Mouse (Mus musculus): ENCODE measurements around the gene Mtf1. TPM values are rescaled to one million over a fixed set of nuclear protein-coding genes. Genes with fewer than 3 reads are reported as not detected.

Gene Mtf1
- 9.1 and 9.8 TPM in 2 replicates for polyA plus RNA-seq (2015; fragmentation: Nextera tagmentation; extraction: Ambion mirVana)

DNA sequence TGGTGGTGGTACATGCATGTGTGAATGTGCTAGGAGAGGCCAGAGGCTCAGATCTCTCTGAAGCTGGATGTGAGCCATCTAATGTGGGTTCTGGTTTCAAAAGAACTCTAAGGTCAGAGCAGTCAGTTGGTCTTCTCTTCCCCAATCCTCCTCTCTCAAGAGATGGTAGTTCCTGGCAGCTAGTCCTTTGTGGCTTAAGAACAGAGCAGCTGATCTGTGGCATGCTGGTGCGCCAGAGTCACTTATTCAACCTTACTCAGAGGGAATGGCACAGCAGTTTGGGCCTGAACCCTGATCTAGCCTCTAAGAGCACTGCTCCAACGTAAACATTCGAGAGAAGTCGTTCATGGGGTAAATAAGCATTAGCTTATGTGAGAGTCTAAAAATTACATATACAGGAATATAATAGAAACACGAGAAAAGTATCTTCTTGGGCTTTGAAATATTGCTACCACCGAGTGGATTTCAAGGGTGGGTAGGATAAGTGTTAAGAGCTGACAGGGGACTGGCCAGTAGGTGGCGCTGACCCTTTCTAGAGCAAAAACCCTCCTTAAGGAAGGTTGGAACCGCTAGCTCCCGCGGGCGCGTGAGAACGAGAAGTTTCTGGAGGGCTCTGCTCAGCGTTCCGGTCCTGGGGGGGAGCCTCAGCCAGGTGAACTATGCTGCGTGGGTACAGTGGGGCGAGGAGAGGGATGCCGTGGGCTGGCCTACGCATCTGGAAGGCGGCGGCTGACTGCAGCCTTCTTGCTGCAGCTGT, at the start of gene Mtf1:
Gene Mtf1, plus strand, starts transcription at position 553 of the 757 bp plus-strand sequence.
- H3K4me2 ChIP-seq (ENCODE audit: low read depth, low read length) = peak within 1 kb of the TSS; percentile 98
- peak within 1 kb of the TSS; percentile 99 for H3K27ac ChIP-seq (ENCODE audit: low read depth)
- ATAC-seq (peak; percentile 74), DNase-seq (peak; percentile 91)
- no peaks in the 10 kb centered on the region for H3K27me3 ChIP-seq (ENCODE audit: insufficient read depth, low read length)
- H3K4me3 ChIP-seq (ENCODE audit: low read depth, low read length) = peak within 1 kb of the TSS; percentile 94
- H3K9me3 ChIP-seq (ENCODE audit: low read length) = no peaks in the 10 kb centered on the region
- 5% methylated on average over 20 of the region's 21 CpGs for WGBS (ENCODE audit: insufficient replicate concordance)
- H3K4me1 ChIP-seq (ENCODE audit: insufficient read depth) = peaks cover 14% of the 10 kb centered on the region
- TF ChIP-seq EP300 (IDR thresholded peaks at IDR 0.05; ENCODE audit: low read depth) = peak; percentile 12; the same call in 1 of the 2 replicates
- peak; percentile 88 for TF ChIP-seq CTCF (IDR thresholded peaks at IDR 0.05; ENCODE audit: low read depth)
- H3K36me3 ChIP-seq (replicated peaks; ENCODE audit: insufficient read depth, low read length) = peaks cover 55% of the 10 kb centered on the region
- peak within 1 kb of the TSS; percentile 95 for H3K9ac ChIP-seq (replicated peaks)

DNA sequence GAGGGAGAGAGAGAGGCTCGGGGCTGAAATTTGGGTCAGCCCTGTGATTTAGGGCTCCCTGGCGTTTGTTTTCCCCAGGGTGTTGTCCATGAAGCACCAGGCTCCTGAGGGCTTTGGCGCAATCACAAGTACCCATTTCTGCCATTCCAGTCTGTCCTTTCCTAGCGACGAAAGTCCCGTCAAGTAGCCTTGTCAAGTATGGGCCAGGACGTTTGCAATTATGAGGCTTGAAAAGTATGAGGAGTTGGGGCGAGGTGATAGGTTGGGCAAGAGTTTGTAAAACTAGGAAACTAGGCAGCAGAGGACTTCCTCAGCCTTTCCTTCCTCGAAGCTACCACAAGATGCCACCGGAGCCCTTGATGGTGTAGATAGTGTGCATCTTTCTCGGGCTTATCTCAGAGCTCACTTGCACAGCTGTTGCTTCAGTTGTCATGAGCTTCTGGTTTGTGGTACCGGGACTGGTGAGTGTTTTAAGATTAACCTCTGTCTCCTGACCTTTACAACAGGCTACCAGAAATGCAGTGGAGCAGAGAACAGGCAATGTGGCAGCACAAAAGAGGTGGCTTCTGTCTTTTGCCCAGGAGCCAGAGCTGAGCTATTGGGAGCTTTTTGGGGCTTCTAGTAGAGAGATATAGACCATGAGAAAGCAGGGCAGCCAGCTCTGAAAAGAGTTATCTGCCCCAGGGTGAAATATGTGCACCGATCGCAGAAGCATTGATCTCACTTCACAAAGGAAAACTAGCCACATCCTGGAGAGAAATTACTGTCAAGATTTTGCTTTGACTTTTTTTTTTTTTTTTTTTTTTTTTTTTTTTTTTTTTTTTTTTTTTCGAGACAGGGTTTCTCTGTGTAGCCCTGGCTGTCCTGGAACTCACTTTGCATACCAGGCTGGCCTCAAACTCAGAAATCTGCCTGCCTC, 49.4 kb upstream of the Mtf1 start:
- peak overlapping the region; percentile 75 for H3K9ac ChIP-seq (replicated peaks)
- H3K4me2 ChIP-seq (ENCODE audit: low read depth, low read length) = peak overlapping the region; percentile 77
- H3K9me3 ChIP-seq (ENCODE audit: low read length) = no peaks in the 10 kb centered on the region
- 4% methylated on average over 15 of the region's 15 CpGs for WGBS (ENCODE audit: insufficient replicate concordance)
- H3K4me3 ChIP-seq (ENCODE audit: low read depth, low read length) = peak overlapping the region; percentile 80
- H3K4me1 ChIP-seq (ENCODE audit: insufficient read depth) = peaks cover 43% of the 10 kb centered on the region
- no peaks in the 10 kb centered on the region for H3K27me3 ChIP-seq (ENCODE audit: insufficient read depth, low read length)
- peak overlapping the region; percentile 79 for H3K27ac ChIP-seq (ENCODE audit: low read depth)
- peak; percentile 50 for ATAC-seq
- no peaks in the 10 kb centered on the region; the same call in 1 of the 2 replicates for H3K36me3 ChIP-seq (replicated peaks; ENCODE audit: insufficient read depth, low read length)
- TF ChIP-seq EP300 (IDR thresholded peaks at IDR 0.05; ENCODE audit: low read depth) (peak; percentile 91), CTCF (IDR thresholded peaks at IDR 0.05; ENCODE audit: low read depth) (peak; percentile 52)
- peak; percentile 54 for DNase-seq

DNA sequence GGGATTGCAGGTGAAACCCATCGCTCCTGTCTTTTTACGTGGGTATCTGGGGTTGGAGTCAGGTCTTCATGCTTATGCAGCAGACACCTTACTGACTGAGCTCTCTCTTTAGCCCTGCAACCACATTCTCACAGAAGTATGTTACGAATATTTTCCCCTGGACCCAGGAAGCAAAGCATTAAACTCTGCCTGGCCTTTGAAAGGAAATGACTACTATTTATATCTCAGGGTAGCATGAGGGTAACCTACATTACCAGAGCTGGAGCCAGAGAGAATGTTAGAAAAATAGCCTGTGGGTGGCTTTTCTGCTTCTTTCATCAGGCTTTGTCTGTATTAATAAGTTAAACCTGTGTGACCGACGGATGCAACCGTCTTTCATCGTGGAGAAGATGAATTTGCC, 46.4 kb upstream of the Mtf1 start:
- Histone ChIP-seq H3K4me1 (ENCODE audit: insufficient read depth) (peaks cover 45% of the 10 kb centered on the region), H3K27ac (ENCODE audit: low read depth) (peak overlapping the region; percentile 45; the same call in 1 of the 2 replicates), H3K36me3 (replicated peaks; ENCODE audit: insufficient read depth, low read length) (peaks cover 5% of the 10 kb centered on the region; the same call in 1 of the 2 replicates), H3K9ac (replicated peaks) (peak overlapping the region; percentile 21; the same call in 1 of the 2 replicates), H3K9me3 (ENCODE audit: low read length) (no peaks in the 10 kb centered on the region), H3K4me2 (ENCODE audit: low read depth, low read length) (no peak overlapping the region; the same call in 1 of the 2 replicates), H3K27me3 (ENCODE audit: insufficient read depth, low read length) (no peaks in the 10 kb centered on the region), H3K4me3 (ENCODE audit: low read depth, low read length) (no peak overlapping the region)
- WGBS (ENCODE audit: insufficient replicate concordance) = 33% methylated on average over 7 of the region's 7 CpGs
- no peak for DNase-seq
- TF ChIP-seq CTCF (IDR thresholded peaks at IDR 0.05; ENCODE audit: low read depth) (no peak), EP300 (IDR thresholded peaks at IDR 0.05; ENCODE audit: low read depth) (no peak)
- no peak for ATAC-seq

DNA sequence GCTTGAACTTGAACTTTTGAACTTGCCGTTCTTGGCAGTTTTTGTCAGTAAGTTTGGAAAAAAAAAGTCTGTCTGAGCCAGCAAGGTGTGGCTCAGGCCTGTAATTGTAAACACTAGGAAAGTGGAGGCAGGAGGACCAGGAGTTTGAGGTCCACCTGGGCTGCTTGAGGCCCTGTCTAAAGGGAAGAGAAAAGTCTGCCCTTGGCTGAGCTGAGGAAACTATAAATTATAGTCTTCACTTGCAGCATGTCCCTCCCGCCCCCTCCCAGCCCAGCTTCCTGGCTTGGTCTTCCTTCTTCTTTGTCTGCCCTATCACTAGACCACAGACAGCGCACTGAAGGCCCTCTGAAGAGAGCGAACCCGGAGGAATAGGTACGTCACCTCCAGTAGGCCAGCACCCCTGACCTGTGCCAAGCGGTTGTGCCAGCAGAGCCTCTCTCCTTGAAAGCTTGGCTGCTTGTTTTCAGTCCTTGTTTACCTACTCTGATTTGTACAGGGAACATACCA, 42.5 kb upstream of the Mtf1 start:
- Histone ChIP-seq H3K27ac (ENCODE audit: low read depth) (0 out of 2 replicates have a peak overlapping the region, but pooled peaks have one; percentile 48), H3K4me1 (ENCODE audit: insufficient read depth) (peaks cover 20% of the 10 kb centered on the region), H3K36me3 (replicated peaks; ENCODE audit: insufficient read depth, low read length) (peaks cover 5% of the 10 kb centered on the region; the same call in 1 of the 2 replicates), H3K4me3 (ENCODE audit: low read depth, low read length) (no peak overlapping the region), H3K27me3 (ENCODE audit: insufficient read depth, low read length) (no peaks in the 10 kb centered on the region), H3K9me3 (ENCODE audit: low read length) (no peaks in the 10 kb centered on the region), H3K4me2 (ENCODE audit: low read depth, low read length) (no peak overlapping the region), H3K9ac (replicated peaks) (no peak overlapping the region)
- WGBS (ENCODE audit: insufficient replicate concordance) = 21% methylated on average over 7 of the region's 7 CpGs
- ATAC-seq (peak; percentile 50), DNase-seq (no peak)
- TF ChIP-seq EP300 (IDR thresholded peaks at IDR 0.05; ENCODE audit: low read depth) = no peak
- TF ChIP-seq CTCF (IDR thresholded peaks at IDR 0.05; ENCODE audit: low read depth) = no peak

DNA sequence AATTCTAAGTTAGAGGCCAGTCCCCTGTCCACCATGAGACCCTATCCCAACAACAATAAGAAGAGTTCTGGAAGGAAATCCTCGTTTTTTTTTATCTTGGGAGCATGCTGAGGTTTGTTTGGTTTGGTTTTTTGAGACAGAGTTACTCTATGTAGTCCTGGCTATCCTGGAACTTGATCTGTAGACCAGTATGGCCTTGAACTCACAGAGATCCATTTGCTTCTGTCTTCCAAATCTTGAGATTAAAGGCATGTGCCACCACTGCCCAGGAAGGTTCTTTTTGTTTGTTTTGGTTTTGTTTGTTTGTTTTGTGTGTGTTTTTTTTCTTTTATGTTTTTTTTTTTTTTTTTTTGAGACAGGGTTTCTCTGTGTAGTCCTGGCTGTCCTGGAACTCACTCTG, 40.7 kb upstream of the Mtf1 start:
- no peak for ATAC-seq
- peaks cover 22% of the 10 kb centered on the region for H3K4me1 ChIP-seq (ENCODE audit: insufficient read depth)
- no peak overlapping the region for H3K27ac ChIP-seq (ENCODE audit: low read depth)
- no peaks in the 10 kb centered on the region for H3K9me3 ChIP-seq (ENCODE audit: low read length)
- H3K27me3 ChIP-seq (ENCODE audit: insufficient read depth, low read length) = no peaks in the 10 kb centered on the region
- H3K9ac ChIP-seq (replicated peaks) = no peak overlapping the region
- H3K36me3 ChIP-seq (replicated peaks; ENCODE audit: insufficient read depth, low read length) = peaks cover 5% of the 10 kb centered on the region; the same call in 1 of the 2 replicates
- no peak overlapping the region for H3K4me2 ChIP-seq (ENCODE audit: low read depth, low read length)
- no peak overlapping the region for H3K4me3 ChIP-seq (ENCODE audit: low read depth, low read length)
- TF ChIP-seq EP300 (IDR thresholded peaks at IDR 0.05; ENCODE audit: low read depth) (no peak), CTCF (IDR thresholded peaks at IDR 0.05; ENCODE audit: low read depth) (no peak)
- no peak for DNase-seq
- 43% methylated on average over 1 of the region's 1 CpGs for WGBS (ENCODE audit: insufficient replicate concordance)

All from liver, postnatal 0 days (tissue).